Mouse (Mus musculus): ENCODE data around the gene Mrpl35. TPM values are rescaled to one million over a fixed set of nuclear protein-coding genes. Genes with fewer than 3 reads are reported as not detected.

Gene Mrpl35
- polyA plus RNA-seq, 1 experiment, result 60.8 TPM

DNA sequence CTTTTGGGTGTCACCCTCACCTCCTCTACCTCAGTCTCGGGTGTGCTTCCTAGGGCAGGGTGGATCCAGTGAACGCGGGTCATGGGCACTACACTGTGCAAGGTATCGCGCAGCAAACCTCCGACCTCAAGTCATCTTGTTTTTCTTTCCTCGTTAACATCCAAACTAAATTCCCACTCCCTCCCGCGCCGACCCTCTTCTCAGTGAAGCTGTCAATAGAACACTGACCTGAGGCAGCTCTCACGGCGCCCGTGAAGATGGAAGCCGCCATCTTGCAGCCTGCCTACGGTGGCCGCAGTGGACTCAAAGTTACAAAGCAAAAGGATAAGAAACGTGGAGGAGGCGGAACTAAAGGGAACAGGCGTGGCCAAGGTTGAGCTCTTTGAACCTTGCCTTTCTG lies 3.3 kb downstream of the Mrpl35 start:
- peaks cover 2% of the 10 kb centered on the region for H3K36me3 ChIP-seq (ENCODE audit: control insufficient read depth, insufficient read depth, low read length, poor library complexity, severe bottlenecking)
- no peak overlapping the region for H3K27ac ChIP-seq (ENCODE audit: insufficient read depth, low read length)
- TF ChIP-seq CTCF (IDR thresholded peaks at IDR 0.05; ENCODE audit: low read depth, low read length), result no peak
- peak; percentile 59 for TF ChIP-seq POLR2A (IDR thresholded peaks at IDR 0.05; ENCODE audit: insufficient read depth, low read length)
- TF ChIP-seq EP300 (IDR thresholded peaks at IDR 0.05; ENCODE audit: insufficient read depth, low read depth, low read length), result 0 out of 2 replicates have a peak, but pooled peaks have one; percentile 33

DNA sequence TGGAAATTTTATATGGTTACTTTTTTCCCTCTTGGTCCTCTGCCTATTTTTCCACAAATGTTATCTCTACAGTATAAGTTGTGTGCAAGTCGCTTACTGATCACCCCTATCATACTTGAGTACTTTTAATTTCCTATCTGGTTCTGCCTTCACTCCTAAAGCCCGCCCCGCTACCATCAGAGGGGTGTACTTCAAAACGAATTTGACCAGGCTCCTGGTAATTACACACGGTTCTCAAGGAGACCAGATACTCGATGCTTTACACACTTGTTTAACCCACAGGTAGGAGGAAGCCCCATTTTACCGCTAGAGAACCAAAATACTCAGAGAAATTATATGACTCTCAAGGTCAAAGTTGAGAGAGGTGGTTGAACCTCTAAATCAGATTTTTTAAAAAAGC lies 3.7 kb downstream of the Mrpl35 start:
- H3K9ac ChIP-seq (ENCODE audit: low read depth, poor library complexity, severe bottlenecking), result peak overlapping the region; percentile 30
- H3K27me3 ChIP-seq (ENCODE audit: control insufficient read depth, insufficient read depth, low read length, poor library complexity, severe bottlenecking), result no peaks in the 10 kb centered on the region
- TF ChIP-seq EP300 (IDR thresholded peaks at IDR 0.05; ENCODE audit: insufficient read depth, low read depth, low read length), result no peak
- no peak for TF ChIP-seq POLR2A (IDR thresholded peaks at IDR 0.05; ENCODE audit: insufficient read depth, low read length)
- TF ChIP-seq CTCF (IDR thresholded peaks at IDR 0.05; ENCODE audit: low read depth, low read length), result no peak
- peak overlapping the region; percentile 80 for H3K4me3 ChIP-seq (ENCODE audit: low read depth, low read length)
- H3K36me3 ChIP-seq (ENCODE audit: control insufficient read depth, insufficient read depth, low read length, poor library complexity, severe bottlenecking), result peaks cover 6% of the 10 kb centered on the region
- H3K4me1 ChIP-seq (ENCODE audit: control insufficient read depth, insufficient read depth, low read length), result no peaks in the 10 kb centered on the region
- H3K27ac ChIP-seq (ENCODE audit: insufficient read depth, low read length), result no peak overlapping the region
- no peaks in the 10 kb centered on the region for H3K9me3 ChIP-seq (replicated peaks; ENCODE audit: control insufficient read depth, insufficient read depth, low read length, poor library complexity, severe bottlenecking)

More for the DNA sequence above, 3.3 kb downstream of the Mrpl35 start:
- H3K27me3 ChIP-seq (ENCODE audit: control insufficient read depth, insufficient read depth, low read length, poor library complexity, severe bottlenecking), result no peaks in the 10 kb centered on the region
- peak overlapping the region; percentile 30 for H3K9ac ChIP-seq (ENCODE audit: low read depth, poor library complexity, severe bottlenecking)
- no peaks in the 10 kb centered on the region for H3K9me3 ChIP-seq (replicated peaks; ENCODE audit: control insufficient read depth, insufficient read depth, low read length, poor library complexity, severe bottlenecking)
- H3K4me3 ChIP-seq (ENCODE audit: low read depth, low read length), result peak overlapping the region; percentile 80
- no peaks in the 10 kb centered on the region for H3K4me1 ChIP-seq (ENCODE audit: control insufficient read depth, insufficient read depth, low read length)

DNA sequence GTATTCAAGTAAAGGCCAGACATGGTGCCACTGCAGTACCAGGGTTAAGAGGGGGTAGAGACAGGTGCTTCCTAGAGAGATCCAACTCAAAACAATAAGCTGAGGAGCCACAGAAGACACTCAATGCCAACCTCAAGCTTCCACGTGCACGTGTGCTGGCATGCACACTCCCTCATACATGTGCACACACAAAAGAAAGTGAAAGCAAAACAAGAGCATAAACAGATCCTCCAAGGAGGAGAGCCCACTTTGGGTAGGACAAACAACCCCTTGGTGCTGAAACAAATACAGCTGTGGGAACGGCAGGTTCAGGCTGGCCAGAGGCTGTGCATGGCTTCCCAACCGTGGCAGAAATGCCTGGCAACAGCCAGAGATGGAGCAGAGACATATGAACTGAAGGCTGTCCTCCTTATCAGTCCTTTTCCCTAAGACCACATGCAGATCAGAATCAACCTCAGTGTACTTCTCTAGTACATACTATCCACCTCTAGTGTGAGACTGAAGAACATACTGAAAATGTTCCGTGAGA lies 6.9 kb downstream of the Mrpl35 start:
- Histone ChIP-seq H3K36me3 (ENCODE audit: control insufficient read depth, insufficient read depth, low read length, poor library complexity, severe bottlenecking) (peaks cover 30% of the 10 kb centered on the region), H3K4me3 (ENCODE audit: low read depth, low read length) (no peak overlapping the region), H3K9me3 (replicated peaks; ENCODE audit: control insufficient read depth, insufficient read depth, low read length, poor library complexity, severe bottlenecking) (no peaks in the 10 kb centered on the region), H3K4me1 (ENCODE audit: control insufficient read depth, insufficient read depth, low read length) (no peaks in the 10 kb centered on the region), H3K27ac (ENCODE audit: insufficient read depth, low read length) (no peak overlapping the region), H3K27me3 (ENCODE audit: control insufficient read depth, insufficient read depth, low read length, poor library complexity, severe bottlenecking) (no peaks in the 10 kb centered on the region), H3K9ac (ENCODE audit: low read depth, poor library complexity, severe bottlenecking) (no peak overlapping the region)
- TF ChIP-seq EP300 (IDR thresholded peaks at IDR 0.05; ENCODE audit: insufficient read depth, low read depth, low read length) (no peak), POLR2A (IDR thresholded peaks at IDR 0.05; ENCODE audit: insufficient read depth, low read length) (no peak), CTCF (IDR thresholded peaks at IDR 0.05; ENCODE audit: low read depth, low read length) (no peak)

GRCm38 (mm10) chr6:71812820-71813219 lies 13.9 kb downstream of the Mrpl35 start:
- H3K4me3 ChIP-seq (ENCODE audit: low read depth, low read length), result no peak overlapping the region
- peaks cover 21% of the 10 kb centered on the region for H3K36me3 ChIP-seq (ENCODE audit: control insufficient read depth, insufficient read depth, low read length, poor library complexity, severe bottlenecking)
- no peak overlapping the region for H3K9ac ChIP-seq (ENCODE audit: low read depth, poor library complexity, severe bottlenecking)
- H3K9me3 ChIP-seq (replicated peaks; ENCODE audit: control insufficient read depth, insufficient read depth, low read length, poor library complexity, severe bottlenecking), result no peaks in the 10 kb centered on the region
- TF ChIP-seq POLR2A (IDR thresholded peaks at IDR 0.05; ENCODE audit: insufficient read depth, low read length) (no peak), CTCF (IDR thresholded peaks at IDR 0.05; ENCODE audit: low read depth, low read length) (no peak), EP300 (IDR thresholded peaks at IDR 0.05; ENCODE audit: insufficient read depth, low read depth, low read length) (no peak)
- no peaks in the 10 kb centered on the region for H3K27me3 ChIP-seq (ENCODE audit: control insufficient read depth, insufficient read depth, low read length, poor library complexity, severe bottlenecking)
- no peak overlapping the region for H3K27ac ChIP-seq (ENCODE audit: insufficient read depth, low read length)
- no peaks in the 10 kb centered on the region for H3K4me1 ChIP-seq (ENCODE audit: control insufficient read depth, insufficient read depth, low read length)

DNA sequence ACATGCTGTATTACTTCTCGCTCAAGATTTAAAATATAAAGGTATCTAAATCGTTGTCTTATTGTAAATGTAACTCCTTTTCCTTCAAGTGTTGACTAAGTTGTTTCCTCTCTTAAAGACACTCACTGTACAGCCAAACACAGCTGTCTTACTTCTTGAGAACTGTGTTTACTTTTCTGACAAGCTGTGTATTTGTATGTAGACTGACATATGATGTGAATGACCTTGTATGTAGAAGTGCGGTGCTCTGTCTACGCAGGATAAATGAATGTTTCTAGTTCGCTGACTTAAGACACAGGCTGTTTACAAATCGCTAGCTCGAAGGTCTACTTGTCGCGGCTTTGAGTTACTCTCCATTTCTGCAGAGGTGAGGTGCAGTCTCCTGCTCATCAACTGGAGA lies 16.9 kb downstream of the Mrpl35 start:
- Histone ChIP-seq H3K36me3 (ENCODE audit: control insufficient read depth, insufficient read depth, low read length, poor library complexity, severe bottlenecking) (no peaks in the 10 kb centered on the region; the same call in 1 of the 2 replicates), H3K4me3 (ENCODE audit: low read depth, low read length) (no peak overlapping the region), H3K27me3 (ENCODE audit: control insufficient read depth, insufficient read depth, low read length, poor library complexity, severe bottlenecking) (no peaks in the 10 kb centered on the region)

DNA sequence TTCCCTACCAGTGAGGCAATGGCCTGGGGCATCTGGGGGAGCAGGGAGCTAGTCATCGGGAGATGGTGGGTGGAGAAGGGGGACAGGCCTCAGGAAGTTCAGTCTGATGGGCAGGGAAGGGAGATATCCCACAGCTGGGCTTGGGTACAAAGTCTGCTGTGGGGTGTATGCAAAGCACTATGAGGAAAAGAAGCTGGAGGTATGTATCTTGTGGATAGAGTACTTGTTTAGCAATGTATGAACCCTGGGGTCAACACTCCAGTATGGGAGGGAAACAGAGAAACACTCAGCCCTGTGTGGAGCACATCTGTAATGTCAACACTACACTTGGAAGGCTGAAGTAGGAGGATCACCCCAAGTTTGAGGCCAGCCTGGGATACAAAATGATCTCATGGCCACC lies 20.1 kb downstream of the Mrpl35 start:
- H3K9me3 ChIP-seq (replicated peaks; ENCODE audit: control insufficient read depth, insufficient read depth, low read length, poor library complexity, severe bottlenecking), result peaks cover 4% of the 10 kb centered on the region; the same call in 1 of the 2 replicates
- H3K36me3 ChIP-seq (ENCODE audit: control insufficient read depth, insufficient read depth, low read length, poor library complexity, severe bottlenecking), result no peaks in the 10 kb centered on the region; the same call in 1 of the 2 replicates
- no peak overlapping the region for H3K27ac ChIP-seq (ENCODE audit: insufficient read depth, low read length)
- TF ChIP-seq EP300 (IDR thresholded peaks at IDR 0.05; ENCODE audit: insufficient read depth, low read depth, low read length) (no peak), CTCF (IDR thresholded peaks at IDR 0.05; ENCODE audit: low read depth, low read length) (no peak), POLR2A (IDR thresholded peaks at IDR 0.05; ENCODE audit: insufficient read depth, low read length) (no peak)
- H3K4me1 ChIP-seq (ENCODE audit: control insufficient read depth, insufficient read depth, low read length), result no peaks in the 10 kb centered on the region
- H3K9ac ChIP-seq (ENCODE audit: low read depth, poor library complexity, severe bottlenecking), result no peak overlapping the region
- H3K27me3 ChIP-seq (ENCODE audit: control insufficient read depth, insufficient read depth, low read length, poor library complexity, severe bottlenecking), result no peaks in the 10 kb centered on the region
- no peak overlapping the region for H3K4me3 ChIP-seq (ENCODE audit: low read depth, low read length)

More for the DNA sequence above, 16.9 kb downstream of the Mrpl35 start:
- Histone ChIP-seq H3K4me1 (ENCODE audit: control insufficient read depth, insufficient read depth, low read length) (no peaks in the 10 kb centered on the region), H3K9ac (ENCODE audit: low read depth, poor library complexity, severe bottlenecking) (no peak overlapping the region), H3K9me3 (replicated peaks; ENCODE audit: control insufficient read depth, insufficient read depth, low read length, poor library complexity, severe bottlenecking) (peaks cover 4% of the 10 kb centered on the region; the same call in 1 of the 2 replicates), H3K27ac (ENCODE audit: insufficient read depth, low read length) (no peak overlapping the region)
- TF ChIP-seq POLR2A (IDR thresholded peaks at IDR 0.05; ENCODE audit: insufficient read depth, low read length), result no peak
- TF ChIP-seq EP300 (IDR thresholded peaks at IDR 0.05; ENCODE audit: insufficient read depth, low read depth, low read length), result no peak
- no peak for TF ChIP-seq CTCF (IDR thresholded peaks at IDR 0.05; ENCODE audit: low read depth, low read length)

Measured in ES-Bruce4 (cell line).